8 mouse cellular contexts compared by ENCODE assay signal in genomic region chr9:111311843-111312441, GRCm38 (mm10). TPM values are rescaled to one million over a fixed set of nuclear protein-coding genes. Genes with fewer than 3 reads are reported as not detected.
DNase-seq lines count a peak whose midpoint lies in the region; ATAC-seq and TF ChIP-seq lines count a peak whose summit lies in the region.

No protein-coding gene starts in this region.

- TF ChIP-seq CTCF in gastrocnemius, adult 2 months (IDR thresholded peaks at IDR 0.05), result no peak
- TF ChIP-seq CTCF in testis, adult 2 months (IDR thresholded peaks at IDR 0.05; ENCODE audit: control insufficient read depth, insufficient read depth, insufficient replicate concordance, low read depth, low read length), result no peak

- intact Hi-C loops in gastrocnemius, adult 2 months (cut with DNase I), result no loop called here

- H3K9ac ChIP-seq in limb, embryonic 12.5 days (replicated peaks), result peak overlapping the region; percentile 57

- no peaks in the 10 kb centered on the region for H3K36me3 ChIP-seq in testis, adult 2 months (ENCODE audit: control insufficient read depth, insufficient read depth, low read length)
- no peaks in the 10 kb centered on the region for H3K36me3 ChIP-seq in limb, embryonic 12.5 days

- TF ChIP-seq POLR2A in testis, adult 2 months (IDR thresholded peaks at IDR 0.05; ENCODE audit: control insufficient read depth, low read depth, low read length), result no peak

- H3K4me2 ChIP-seq in limb, embryonic 12.5 days, result peak overlapping the region; percentile 89

- DNase-seq in gastrocnemius, adult 2 months, result no peak
- DNase-seq in gastrocnemius, adult 18-20 months (ENCODE audit: low spot score), result no peak
- no peak for DNase-seq in testis, postnatal 10 days (ENCODE audit: low spot score)
- DNase-seq in right cerebral cortex, postnatal 25 days, result peak; percentile 62

- peaks cover 5% of the 10 kb centered on the region for H3K4me1 ChIP-seq in testis, adult 2 months (ENCODE audit: control insufficient read depth, insufficient read depth, low read length)
- peaks cover 19% of the 10 kb centered on the region for H3K4me1 ChIP-seq in limb, embryonic 12.5 days (replicated peaks)

- peaks cover 14% of the 10 kb centered on the region for H3K9me3 ChIP-seq in limb, embryonic 12.5 days

- H3K27ac ChIP-seq in gastrocnemius, adult 2 months, result no peak overlapping the region
- H3K27ac ChIP-seq in testis, adult 2 months (ENCODE audit: control insufficient read depth, insufficient read depth, low read depth, low read length), result peak overlapping the region; percentile 33
- H3K27ac ChIP-seq in limb, embryonic 12.5 days, result no peak overlapping the region

- H3K27me3 ChIP-seq in testis, adult 2 months (ENCODE audit: control insufficient read depth, insufficient read depth, low read length), result no peaks in the 10 kb centered on the region
- peaks cover 61% of the 10 kb centered on the region for H3K27me3 ChIP-seq in limb, embryonic 12.5 days

- H3K4me3 ChIP-seq in gastrocnemius, adult 2 months, result peak overlapping the region; percentile 63
- H3K4me3 ChIP-seq in testis, adult 2 months (ENCODE audit: control insufficient read depth, low read depth, low read length), result peak overlapping the region; percentile 80
- peak overlapping the region; percentile 55 for H3K4me3 ChIP-seq in limb, embryonic 12.5 days (replicated peaks)

- ATAC-seq in limb, embryonic 12.5 days (ENCODE audit: insufficient number of reproducible peaks, insufficient read depth, low FRiP score, low TSS enrichment, low read depth), result no peak
- no peak for ATAC-seq in monocyte, adult 5-6 weeks (replicated peaks; ENCODE audit: insufficient number of reproducible peaks, low FRiP score, low TSS enrichment, poor library complexity, severe bottlenecking)
- ATAC-seq in granulocyte monocyte progenitor cell, adult 5-6 weeks (replicated peaks; ENCODE audit: poor library complexity, severe bottlenecking), result no peak

- WGBS in limb, embryonic 12.5 days, result 1% methylated on average over 80 of the region's 98 CpGs

RNA-seq across cellular contexts. Expression of gene Trank1, which starts 0.4 kb away (rescaled TPM):
- not detected for total RNA-seq in gastrocnemius, adult 2 months (2021)
- under 1 TPM; 0.02 to 0.07 TPM for total RNA-seq in gastrocnemius, adult 18-20 months (2021)
- 21.3 and 25.0 TPM in 2 replicates for polyA plus RNA-seq in testis, adult 2 months (2012; rRNA removed)
- 0.10 and 0.12 TPM in 2 replicates for polyA plus RNA-seq in limb, embryonic 12.5 days (2016; fragmentation: Nextera tagmentation; extraction: Ambion mirVana)
- 0.10 to 0.19 TPM in 2 of 3 replicates, not detected in the other for total RNA-seq in monocyte, adult 5-6 weeks (2017)
- not detected in 2 replicates for total RNA-seq in granulocyte monocyte progenitor cell, adult 5-6 weeks (2014; fragmentation: Nextera tagmentation)
- not detected in 2 replicates for total RNA-seq in granulocyte monocyte progenitor cell, adult 5-6 weeks (2017)

RNA-seq across cellular contexts. Expression of gene Epm2aip1, which starts 40.2 kb away (rescaled TPM):
- total RNA-seq in gastrocnemius, adult 2 months (2021), result 10 to 100 TPM; 21.1 to 24.7 TPM
- total RNA-seq in gastrocnemius, adult 18-20 months (2021), result 10 to 100 TPM; 19.7 to 20.4 TPM
- 3.6 and 4.2 TPM in 2 replicates for polyA plus RNA-seq in testis, adult 2 months (2012; rRNA removed)
- polyA plus RNA-seq in limb, embryonic 12.5 days (2016; fragmentation: Nextera tagmentation; extraction: Ambion mirVana), result 41.2 and 46.4 TPM in 2 replicates
- total RNA-seq in monocyte, adult 5-6 weeks (2017), result 12.3 to 26.9 TPM (median 13.0 TPM) in 3 replicates
- 21.9 and 25.8 TPM in 2 replicates for total RNA-seq in granulocyte monocyte progenitor cell, adult 5-6 weeks (2014; fragmentation: Nextera tagmentation)
- 15.9 and 18.7 TPM in 2 replicates for total RNA-seq in granulocyte monocyte progenitor cell, adult 5-6 weeks (2017)

RNA-seq across cellular contexts. Expression of gene Mlh1, which starts 40.4 kb away (rescaled TPM):
- 1 to 10 TPM; 5.1 to 6.4 TPM for total RNA-seq in gastrocnemius, adult 2 months (2021)
- 1 to 10 TPM; 5.4 to 6.4 TPM for total RNA-seq in gastrocnemius, adult 18-20 months (2021)
- 10.1 and 12.1 TPM in 2 replicates for polyA plus RNA-seq in testis, adult 2 months (2012; rRNA removed)
- 45.1 and 45.2 TPM in 2 replicates for polyA plus RNA-seq in limb, embryonic 12.5 days (2016; fragmentation: Nextera tagmentation; extraction: Ambion mirVana)
- 19.3 to 59.3 TPM (median 34.8 TPM) in 3 replicates for total RNA-seq in monocyte, adult 5-6 weeks (2017)
- total RNA-seq in granulocyte monocyte progenitor cell, adult 5-6 weeks (2014; fragmentation: Nextera tagmentation), result 46.0 and 47.0 TPM in 2 replicates
- 46.9 and 61.6 TPM in 2 replicates for total RNA-seq in granulocyte monocyte progenitor cell, adult 5-6 weeks (2017)
